Mouse (Mus musculus): ENCODE data around the gene Rassf3. TPM values are rescaled to one million over a fixed set of nuclear protein-coding genes. Genes with fewer than 3 reads are reported as not detected.

Rassf3 gene
- polyA plus RNA-seq, 1 experiment from 2014 or later: 4.6 TPM

DNA sequence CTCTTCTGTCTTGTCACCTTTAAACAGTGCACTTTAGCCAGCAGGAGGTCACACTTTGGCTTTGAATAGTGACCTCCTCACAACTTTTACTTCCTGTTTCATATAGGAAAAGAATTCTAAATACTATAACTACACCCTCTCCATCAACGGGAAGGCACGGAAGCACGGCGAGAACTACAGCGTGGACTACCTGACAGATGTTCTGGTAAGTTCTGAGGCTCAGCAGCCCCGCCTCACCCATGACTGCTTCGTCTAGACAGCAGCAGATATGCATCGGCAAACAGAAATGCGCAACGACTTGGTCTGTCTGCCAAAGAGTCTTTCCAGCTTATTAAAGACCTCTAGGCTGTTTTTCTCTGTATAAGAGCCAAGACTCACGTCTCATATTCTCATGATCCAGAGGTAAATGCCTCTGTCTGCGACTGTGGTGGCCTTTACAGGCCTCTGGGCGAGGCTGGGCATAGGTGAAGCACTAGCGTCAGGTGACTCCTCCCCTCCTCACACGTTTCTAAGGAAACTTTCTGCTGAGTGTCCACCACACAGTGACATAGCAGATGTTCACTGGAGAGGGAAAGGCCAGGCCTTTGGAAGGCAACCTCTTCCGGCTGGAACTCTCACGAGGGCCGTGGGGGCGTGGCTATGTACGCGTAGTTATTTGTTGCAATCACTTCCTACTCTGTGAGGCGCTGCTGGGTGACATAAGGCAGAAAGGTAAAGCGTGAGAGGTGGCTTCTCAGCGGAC, 99.4 kb downstream of the Rassf3 start:
- Histone ChIP-seq H3K4me1 (ENCODE audit: control insufficient read depth, insufficient read depth, low read length) (no peaks in the 10 kb centered on the region), H3K27ac (ENCODE audit: low read length) (no peak overlapping the region), H3K4me3 (ENCODE audit: low read depth, low read length) (no peak overlapping the region), H3K27me3 (ENCODE audit: control insufficient read depth, insufficient read depth, low read depth, low read length) (no peaks in the 10 kb centered on the region), H3K9ac (ENCODE audit: low read depth, low read length) (no peak overlapping the region), H3K9me3 (replicated peaks; ENCODE audit: control insufficient read depth, low read length, poor library complexity, severe bottlenecking) (no peaks in the 10 kb centered on the region), H3K36me3 (ENCODE audit: control insufficient read depth, insufficient read depth, low read length) (peaks cover 60% of the 10 kb centered on the region), H3K4me2 (ENCODE audit: low read length) (no peak overlapping the region)
- no peak for ATAC-seq
- 92% methylated on average over 24 of the region's 24 CpGs for WGBS

DNA sequence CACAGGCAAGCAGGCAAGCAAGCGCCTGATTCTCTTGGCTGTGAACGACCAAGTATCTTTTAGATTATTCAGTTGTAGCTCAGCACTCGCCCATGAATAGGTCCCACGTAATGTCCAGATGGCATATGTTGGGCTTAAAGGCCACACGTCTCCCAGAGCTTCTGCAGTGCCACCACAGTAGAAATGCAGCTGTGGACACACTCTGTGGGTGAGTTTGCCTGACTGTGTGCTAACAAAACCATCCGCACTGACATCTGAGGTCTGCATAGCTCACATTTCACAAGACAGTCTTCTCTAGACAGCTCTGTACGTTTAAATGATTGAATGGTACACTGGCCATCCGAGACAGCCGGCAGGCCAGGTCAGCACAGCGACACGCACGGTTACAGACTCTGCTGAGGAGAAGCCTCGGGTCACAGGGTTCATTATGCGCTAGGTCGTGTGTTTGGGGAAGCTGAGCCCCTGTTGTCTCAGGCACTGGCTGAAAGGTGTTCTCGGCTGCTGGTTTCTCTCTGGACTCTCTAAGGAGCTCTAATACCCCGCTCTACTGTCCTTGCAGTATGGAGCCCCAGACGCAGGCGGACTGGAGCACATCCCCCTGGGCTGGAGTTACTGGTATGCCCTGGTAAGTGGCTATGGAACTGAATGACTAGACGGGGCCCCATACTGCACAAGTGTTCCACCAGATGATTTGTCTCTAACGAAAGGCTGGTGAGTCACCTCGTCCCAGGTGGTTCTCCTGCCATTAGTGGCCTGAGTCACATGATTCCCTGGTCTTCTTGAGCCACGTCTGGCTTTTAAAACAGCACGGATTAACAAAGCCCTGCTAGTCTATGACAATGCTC, 100.3 kb downstream of the Rassf3 start:
- 82% methylated on average over 24 of the region's 24 CpGs for WGBS
- H3K9me3 ChIP-seq (replicated peaks; ENCODE audit: control insufficient read depth, low read length, poor library complexity, severe bottlenecking): no peaks in the 10 kb centered on the region
- H3K27ac ChIP-seq (ENCODE audit: low read length): no peak overlapping the region
- peaks cover 54% of the 10 kb centered on the region for H3K36me3 ChIP-seq (ENCODE audit: control insufficient read depth, insufficient read depth, low read length)
- H3K27me3 ChIP-seq (ENCODE audit: control insufficient read depth, insufficient read depth, low read depth, low read length): no peaks in the 10 kb centered on the region
- no peak overlapping the region for H3K9ac ChIP-seq (ENCODE audit: low read depth, low read length)
- no peak overlapping the region for H3K4me2 ChIP-seq (ENCODE audit: low read length)
- H3K4me1 ChIP-seq (ENCODE audit: control insufficient read depth, insufficient read depth, low read length): no peaks in the 10 kb centered on the region
- no peak for ATAC-seq
- no peak overlapping the region for H3K4me3 ChIP-seq (ENCODE audit: low read depth, low read length)

DNA sequence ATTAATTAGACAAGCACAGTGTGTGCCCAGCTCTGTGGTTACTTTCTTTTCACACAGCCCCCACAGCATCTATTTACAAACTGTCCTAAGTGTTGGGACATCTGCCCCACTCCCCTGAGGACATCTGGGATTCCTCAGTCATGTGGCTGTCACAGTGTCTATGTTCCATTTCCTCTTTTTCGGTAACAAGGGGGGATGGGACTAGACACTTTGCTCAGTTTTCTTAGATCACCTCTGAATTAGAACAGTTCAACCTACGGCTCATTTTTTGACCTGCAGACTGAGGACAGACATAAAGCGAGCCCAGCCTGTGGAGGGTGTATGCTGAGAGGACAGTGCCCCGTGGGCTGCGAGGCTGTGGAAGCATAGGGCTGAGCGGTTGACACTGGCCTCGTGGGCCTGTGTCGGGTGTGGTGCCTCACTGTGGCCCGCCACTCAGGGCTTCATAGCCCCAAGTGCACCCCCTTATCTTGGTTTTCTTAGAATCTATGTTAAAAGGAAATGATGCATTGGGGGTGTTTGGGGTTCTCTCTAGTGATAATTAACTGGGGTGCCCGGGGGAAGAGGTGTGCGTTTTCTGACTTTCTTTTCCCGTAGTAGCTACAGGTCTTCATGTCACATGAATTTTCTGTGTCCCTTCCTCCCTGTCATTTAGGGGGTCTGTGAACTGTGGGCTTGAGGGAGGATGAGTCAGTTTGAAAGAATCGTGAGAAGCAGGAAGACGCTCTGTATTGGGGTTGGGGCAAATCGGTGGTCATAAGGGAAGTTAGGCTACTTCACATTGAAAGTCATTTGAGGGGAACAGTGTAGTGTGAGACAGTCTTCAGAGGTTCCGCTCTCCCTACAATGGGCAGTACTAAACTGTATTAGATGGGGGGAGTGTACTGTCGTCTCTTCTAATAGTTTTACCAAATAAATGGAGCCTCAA, 101.2 kb downstream of the Rassf3 start:
- Histone ChIP-seq H3K4me2 (ENCODE audit: low read length) (no peak overlapping the region), H3K27ac (ENCODE audit: low read length) (no peak overlapping the region), H3K4me3 (ENCODE audit: low read depth, low read length) (no peak overlapping the region), H3K4me1 (ENCODE audit: control insufficient read depth, insufficient read depth, low read length) (no peaks in the 10 kb centered on the region), H3K36me3 (ENCODE audit: control insufficient read depth, insufficient read depth, low read length) (peaks cover 50% of the 10 kb centered on the region), H3K9ac (ENCODE audit: low read depth, low read length) (no peak overlapping the region), H3K27me3 (ENCODE audit: control insufficient read depth, insufficient read depth, low read depth, low read length) (no peaks in the 10 kb centered on the region), H3K9me3 (replicated peaks; ENCODE audit: control insufficient read depth, low read length, poor library complexity, severe bottlenecking) (no peaks in the 10 kb centered on the region)
- WGBS: 94% methylated on average over 17 of the region's 17 CpGs
- ATAC-seq: no peak

DNA sequence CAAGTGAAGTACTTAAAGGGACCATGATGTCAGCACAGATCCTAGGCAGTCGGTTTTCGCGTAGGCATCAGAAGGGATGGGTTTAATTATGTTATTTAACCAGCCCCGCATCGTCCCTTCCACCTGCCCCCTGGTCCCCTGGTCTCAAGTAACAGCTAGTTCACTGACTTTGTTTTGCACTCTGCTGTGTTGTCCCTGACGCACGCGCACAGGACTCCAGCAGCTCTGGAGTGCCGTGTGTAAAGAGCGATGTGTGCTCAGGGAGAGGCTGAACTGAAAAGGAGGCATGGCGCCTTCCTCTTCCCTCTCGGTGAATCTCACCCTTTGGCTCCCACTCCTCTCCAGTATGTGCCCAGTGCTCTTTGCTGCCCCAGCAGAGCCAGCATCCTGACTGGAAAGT, 102.1 kb downstream of the Rassf3 start:
- Histone ChIP-seq H3K4me3 (ENCODE audit: low read depth, low read length) (no peak overlapping the region), H3K36me3 (ENCODE audit: control insufficient read depth, insufficient read depth, low read length) (peaks cover 41% of the 10 kb centered on the region), H3K9ac (ENCODE audit: low read depth, low read length) (no peak overlapping the region), H3K4me1 (ENCODE audit: control insufficient read depth, insufficient read depth, low read length) (no peaks in the 10 kb centered on the region), H3K4me2 (ENCODE audit: low read length) (no peak overlapping the region), H3K9me3 (replicated peaks; ENCODE audit: control insufficient read depth, low read length, poor library complexity, severe bottlenecking) (no peaks in the 10 kb centered on the region), H3K27me3 (ENCODE audit: control insufficient read depth, insufficient read depth, low read depth, low read length) (no peaks in the 10 kb centered on the region), H3K27ac (ENCODE audit: low read length) (no peak overlapping the region)
- ATAC-seq: no peak
- 85% methylated on average over 12 of the region's 12 CpGs for WGBS

GRCm38 (mm10) chr10:121370777-121371176, 105.4 kb downstream of the Rassf3 start:
- no peak overlapping the region for H3K9ac ChIP-seq (ENCODE audit: low read depth, low read length)
- H3K4me3 ChIP-seq (ENCODE audit: low read depth, low read length): no peak overlapping the region
- H3K4me2 ChIP-seq (ENCODE audit: low read length): no peak overlapping the region
- peaks cover 19% of the 10 kb centered on the region for H3K36me3 ChIP-seq (ENCODE audit: control insufficient read depth, insufficient read depth, low read length)
- 93% methylated on average over 6 of the region's 6 CpGs for whole genome bisulfite sequencing
- H3K27ac ChIP-seq (ENCODE audit: low read length): no peak overlapping the region
- H3K9me3 ChIP-seq (replicated peaks; ENCODE audit: control insufficient read depth, low read length, poor library complexity, severe bottlenecking): no peaks in the 10 kb centered on the region
- peaks cover 11% of the 10 kb centered on the region for H3K4me1 ChIP-seq (ENCODE audit: control insufficient read depth, insufficient read depth, low read length)
- no peak for ATAC-seq
- H3K27me3 ChIP-seq (ENCODE audit: control insufficient read depth, insufficient read depth, low read depth, low read length): no peaks in the 10 kb centered on the region

DNA sequence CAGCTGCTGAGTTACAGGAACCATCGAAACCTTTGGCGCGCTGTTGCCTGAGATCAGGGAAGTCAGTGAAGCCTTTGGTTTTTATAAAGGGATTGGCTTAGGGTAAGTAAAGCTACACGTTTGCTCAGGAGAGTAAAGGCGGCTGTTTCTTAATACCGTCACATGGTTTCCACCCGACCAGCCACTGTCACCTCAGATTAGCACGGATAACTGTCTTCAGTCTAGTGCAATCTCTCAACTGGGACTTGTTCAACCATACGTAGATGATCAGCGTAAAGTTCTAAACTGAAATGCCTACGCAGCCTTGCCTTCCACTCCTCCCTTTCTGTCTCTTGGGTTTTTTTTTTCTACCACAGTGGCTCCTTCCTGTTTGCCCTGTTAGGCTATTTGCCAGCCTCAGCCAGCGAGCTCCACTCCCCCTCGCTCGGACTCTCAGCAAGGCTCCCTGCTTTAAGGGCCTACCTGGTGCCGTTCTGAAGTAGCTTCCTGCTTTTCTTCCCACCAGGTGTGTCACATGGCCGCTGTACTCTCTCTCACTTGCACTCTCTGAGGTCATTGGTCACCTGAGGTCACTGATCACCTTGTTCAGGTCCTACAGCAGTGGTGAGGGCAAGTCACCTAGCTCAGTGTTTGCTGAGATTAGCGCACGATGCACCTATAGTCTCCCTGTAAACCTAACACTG, 107.2 kb downstream of the Rassf3 start:
- ATAC-seq: no peak
- Histone ChIP-seq H3K4me2 (ENCODE audit: low read length) (no peak overlapping the region), H3K4me3 (ENCODE audit: low read depth, low read length) (no peak overlapping the region), H3K27me3 (ENCODE audit: control insufficient read depth, insufficient read depth, low read depth, low read length) (no peaks in the 10 kb centered on the region), H3K27ac (ENCODE audit: low read length) (no peak overlapping the region), H3K4me1 (ENCODE audit: control insufficient read depth, insufficient read depth, low read length) (peaks cover 16% of the 10 kb centered on the region), H3K36me3 (ENCODE audit: control insufficient read depth, insufficient read depth, low read length) (peaks cover 9% of the 10 kb centered on the region), H3K9ac (ENCODE audit: low read depth, low read length) (no peak overlapping the region), H3K9me3 (replicated peaks; ENCODE audit: control insufficient read depth, low read length, poor library complexity, severe bottlenecking) (no peaks in the 10 kb centered on the region)
- WGBS: 82% methylated on average over 18 of the region's 18 CpGs

DNA sequence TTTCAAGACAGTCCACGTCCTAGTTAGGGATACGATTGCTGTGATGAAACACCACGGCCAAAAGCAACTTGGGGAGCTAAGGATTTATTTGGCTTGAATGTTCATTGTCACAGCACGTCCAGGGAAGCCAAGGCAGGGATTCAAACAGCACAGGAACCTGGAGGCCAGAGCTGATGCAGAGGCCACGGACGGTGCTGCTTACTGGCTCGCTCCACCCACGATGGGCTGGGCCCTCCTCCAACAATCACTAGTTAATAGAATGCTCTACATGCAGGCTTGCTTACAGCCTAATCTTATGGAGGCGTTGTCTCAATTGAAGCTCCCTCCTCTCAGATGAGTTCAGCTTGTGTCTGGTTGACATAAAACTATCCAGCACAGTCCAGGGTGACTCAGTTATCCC, 108.4 kb downstream of the Rassf3 start:
- Histone ChIP-seq H3K4me3 (ENCODE audit: low read depth, low read length) (no peak overlapping the region), H3K27ac (ENCODE audit: low read length) (no peak overlapping the region), H3K4me1 (ENCODE audit: control insufficient read depth, insufficient read depth, low read length) (peaks cover 16% of the 10 kb centered on the region), H3K4me2 (ENCODE audit: low read length) (no peak overlapping the region), H3K9ac (ENCODE audit: low read depth, low read length) (no peak overlapping the region), H3K9me3 (replicated peaks; ENCODE audit: control insufficient read depth, low read length, poor library complexity, severe bottlenecking) (no peaks in the 10 kb centered on the region), H3K36me3 (ENCODE audit: control insufficient read depth, insufficient read depth, low read length) (0 out of 2 replicates have a peak, but pooled peaks cover 5% of the 10 kb centered on the region), H3K27me3 (ENCODE audit: control insufficient read depth, insufficient read depth, low read depth, low read length) (no peaks in the 10 kb centered on the region)
- 87% methylated on average over 9 of the region's 9 CpGs for WGBS
- ATAC-seq: no peak

DNA sequence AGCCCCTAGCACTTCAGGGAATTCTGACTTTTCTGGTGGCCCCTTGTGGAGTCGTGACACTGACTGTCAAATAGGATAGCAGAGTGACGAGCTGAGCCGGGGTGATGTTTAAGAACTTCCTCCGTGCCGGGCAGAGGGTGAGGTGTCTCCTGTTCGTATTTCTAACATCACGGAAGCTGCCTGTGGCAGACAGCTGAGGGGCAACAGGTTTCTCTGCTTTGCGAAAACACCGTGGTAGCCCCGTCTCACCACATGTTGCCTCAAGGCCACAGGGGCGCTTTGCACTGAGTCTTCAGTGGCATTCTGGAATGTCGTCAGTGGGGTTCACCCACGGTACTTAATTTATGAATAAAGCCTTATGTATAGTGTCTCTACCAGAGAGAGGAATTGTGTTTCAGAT, 108.9 kb downstream of the Rassf3 start:
- no peak overlapping the region for H3K4me2 ChIP-seq (ENCODE audit: low read length)
- 84% methylated on average over 13 of the region's 13 CpGs for WGBS
- H3K27ac ChIP-seq (ENCODE audit: low read length): no peak overlapping the region
- H3K36me3 ChIP-seq (ENCODE audit: control insufficient read depth, insufficient read depth, low read length): 0 out of 2 replicates have a peak, but pooled peaks cover 5% of the 10 kb centered on the region
- H3K27me3 ChIP-seq (ENCODE audit: control insufficient read depth, insufficient read depth, low read depth, low read length): no peaks in the 10 kb centered on the region
- no peak overlapping the region for H3K9ac ChIP-seq (ENCODE audit: low read depth, low read length)
- H3K9me3 ChIP-seq (replicated peaks; ENCODE audit: control insufficient read depth, low read length, poor library complexity, severe bottlenecking): no peaks in the 10 kb centered on the region
- H3K4me1 ChIP-seq (ENCODE audit: control insufficient read depth, insufficient read depth, low read length): peaks cover 16% of the 10 kb centered on the region
- H3K4me3 ChIP-seq (ENCODE audit: low read depth, low read length): no peak overlapping the region
- ATAC-seq: no peak
